Mouse (Mus musculus) R1 (cell line): ENCODE results near the gene Apom.

ENCODE experiments used
- DNase-seq: peaks from one replicate; pipeline ENCODE4 v3.0.0-alpha.2; 2018; ENCODE audit warnings: low read depth, low spot score

Gene Apom

GRCm38 (mm10) chr17:35131500-35132173, at the start of gene Apom:
Apom (minus strand) TSS chr17:35132050.
- DNase-seq, result peak; percentile 60

- no peak for DNase-seq
Observed at GRCm38 (mm10) chr17:35180093-35180492, 48.2 kb upstream of the Apom start.

GRCm38 (mm10) chr17:35178528-35178927, 46.7 kb upstream of the Apom start:
- DNase-seq, result peak; percentile 77

- no peak for DNase-seq
Observed at GRCm38 (mm10) chr17:35175968-35176367, 44.1 kb upstream of the Apom start, which contains the start of gene Aif1. Aif1 (minus strand) TSS chr17:35176068.

GRCm38 (mm10) chr17:35175382-35175781, 43.5 kb upstream of the Apom start:
- no peak for DNase-seq

GRCm38 (mm10) chr17:35174201-35174977, 42.5 kb upstream of the Apom start:
- DNase-seq, result no peak

- no peak for DNase-seq
Observed at GRCm38 (mm10) chr17:35173329-35173728, 41.5 kb upstream of the Apom start.

GRCm38 (mm10) chr17:35172445-35173234, 40.8 kb upstream of the Apom start:
- DNase-seq, result no peak

- DNase-seq, result peak; percentile 82
Observed at GRCm38 (mm10) chr17:35168541-35169207, 36.8 kb upstream of the Apom start.

- no peak for DNase-seq
Observed at GRCm38 (mm10) chr17:35167794-35168193, 35.9 kb upstream of the Apom start.

- peak; percentile 97 for DNase-seq
Observed at GRCm38 (mm10) chr17:35166352-35167035, 34.6 kb upstream of the Apom start.

- DNase-seq, result no peak
Observed at GRCm38 (mm10) chr17:35165451-35166155, 33.8 kb upstream of the Apom start.

GRCm38 (mm10) chr17:35164568-35165450, 33.0 kb upstream of the Apom start, which contains the start of gene Prrc2a:
Prrc2a (minus strand) TSS chr17:35164897.
- DNase-seq, result peak; percentile 100

GRCm38 (mm10) chr17:35164218-35164567, 32.3 kb upstream of the Apom start:
- no peak for DNase-seq

GRCm38 (mm10) chr17:35163326-35164081, 31.7 kb upstream of the Apom start:
- no peak for DNase-seq

GRCm38 (mm10) chr17:35162730-35163129, 30.9 kb upstream of the Apom start:
- no peak for DNase-seq

- no peak for DNase-seq
Observed at GRCm38 (mm10) chr17:35162121-35162520, 30.3 kb upstream of the Apom start.

GRCm38 (mm10) chr17:35161421-35161820, 29.6 kb upstream of the Apom start:
- DNase-seq, result no peak

GRCm38 (mm10) chr17:35159638-35160037, 27.8 kb upstream of the Apom start:
- no peak for DNase-seq
